Mouse (Mus musculus) spleen, embryonic (tissue): ENCODE data around the gene Magi2.
"Not testable (repeated sequence)": the region's sequence is repeated elsewhere in the genome, so short reads cannot be mapped to it uniquely, and the experiment has no call there.

ENCODE experiments used
- CTCF ChIA-PET: fragments of 350-600 bp; sonication (Branson Sonifier 250); formaldehyde crosslinking; loops from one replicate; lab custom pipeline; 2022; lab: Charles Lee

Magi2 gene

GRCm38 (mm10) chr5:19226866-19227243 is at the start of gene Magi2:
Magi2 (plus strand) TSS chr5:19227036.
- CTCF ChIA-PET: no interaction called here

- CTCF ChIA-PET: interaction anchor here (0.7 kb wide), 1 partner anchor 1373 kb away, joined by 42 read pairs; no protein-coding TSS in a partner anchor
Measured at GRCm38 (mm10) chr5:19178594-19178993, 48.2 kb upstream of the Magi2 start.

- CTCF ChIA-PET: no interaction called here
Measured at GRCm38 (mm10) chr5:19186175-19186574, 40.7 kb upstream of the Magi2 start.

GRCm38 (mm10) chr5:19211665-19212064 is 15.2 kb upstream of the Magi2 start:
- CTCF ChIA-PET: no interaction called here

GRCm38 (mm10) chr5:19226144-19226865 is 531 bp upstream of the Magi2 start:
- CTCF ChIA-PET: no interaction called here

GRCm38 (mm10) chr5:19227281-19227680 is 445 bp downstream of the Magi2 start:
- CTCF ChIA-PET: no interaction called here

- CTCF ChIA-PET: no interaction called here
Measured at GRCm38 (mm10) chr5:19227791-19228331, 1.0 kb downstream of the Magi2 start.

GRCm38 (mm10) chr5:19241797-19242196 is 15.0 kb downstream of the Magi2 start:
- CTCF ChIA-PET: no interaction called here

- CTCF ChIA-PET: no interaction called here
Measured at GRCm38 (mm10) chr5:19246426-19246825, 19.6 kb downstream of the Magi2 start.

GRCm38 (mm10) chr5:19247266-19247665 is 20.4 kb downstream of the Magi2 start:
- CTCF ChIA-PET: no interaction called here

GRCm38 (mm10) chr5:19262816-19263215 is 36.0 kb downstream of the Magi2 start:
- CTCF ChIA-PET: interaction anchor here (0.7 kb wide), 1 partner anchor 791 kb away, joined by 3 read pairs; no protein-coding TSS in a partner anchor

- CTCF ChIA-PET: no interaction called here
Measured at GRCm38 (mm10) chr5:19264627-19265026, 37.8 kb downstream of the Magi2 start.

GRCm38 (mm10) chr5:19292581-19292980 is 65.7 kb downstream of the Magi2 start:
- CTCF ChIA-PET: no interaction called here

GRCm38 (mm10) chr5:19306656-19307055 is 79.8 kb downstream of the Magi2 start:
- CTCF ChIA-PET: no interaction called here

GRCm38 (mm10) chr5:19309870-19310269 is 83.0 kb downstream of the Magi2 start:
- CTCF ChIA-PET: no interaction called here

GRCm38 (mm10) chr5:19322532-19322931 is 95.7 kb downstream of the Magi2 start:
- CTCF ChIA-PET: no interaction called here

- CTCF ChIA-PET: no interaction called here
Measured at GRCm38 (mm10) chr5:19337561-19337960, 110.7 kb downstream of the Magi2 start.

- CTCF ChIA-PET: no interaction called here
Measured at GRCm38 (mm10) chr5:19368175-19368574, 141.3 kb downstream of the Magi2 start.

GRCm38 (mm10) chr5:19395876-19396275 is 169.0 kb downstream of the Magi2 start:
- CTCF ChIA-PET: no interaction called here

GRCm38 (mm10) chr5:19400299-19400698 is 173.5 kb downstream of the Magi2 start:
- CTCF ChIA-PET: no interaction called here

GRCm38 (mm10) chr5:19400738-19401408 is 174.0 kb downstream of the Magi2 start:
- CTCF ChIA-PET: no interaction called here

GRCm38 (mm10) chr5:19404268-19404667 is 177.4 kb downstream of the Magi2 start:
- CTCF ChIA-PET: not testable (repeated sequence)

- CTCF ChIA-PET: no interaction called here
Measured at GRCm38 (mm10) chr5:19414556-19414955, 187.7 kb downstream of the Magi2 start.
